Mouse (Mus musculus) limb, embryonic 14.5 days (tissue): ENCODE measurements around the gene Ddah1. TPM values are rescaled to one million over a fixed set of nuclear protein-coding genes. Genes with fewer than 3 reads are reported as not detected.

Source experiments
- ATAC-seq: fragments of 200-750 bp; cut with Nextera tagmentation; 2 replicates; pipeline ENCODE4 v1.8.0; 2017; ENCODE audit warnings: low read depth, moderate number of reproducible peaks, moderate TSS enrichment; ENCODE audit not compliant: low FRiP score
- DNase-seq: peaks from one replicate; pipeline ENCODE4 v3.0.0-alpha.2; 2015; ENCODE audit warnings: low spot score
- H3K27ac ChIP-seq: fragments of 300-500 bp; sonication (generic); replicated peaks from 2 replicates; pipeline ENCODE4 v1.5.1; 2014; ENCODE audit warnings: low read depth, mild to moderate bottlenecking, low read length, moderate library complexity, mixed read lengths
- H3K27me3 ChIP-seq: fragments of 300-500 bp; sonication (generic); 2 replicates; pipeline ENCODE4 v1.6.1; 2014; ENCODE audit warnings: low read length, mixed read lengths; ENCODE audit not compliant: control insufficient read depth, insufficient read depth
- H3K36me3 ChIP-seq: fragments of 300-500 bp; sonication (generic); 2 replicates; pipeline ENCODE4 v1.6.1; 2014; ENCODE audit warnings: mild to moderate bottlenecking, low read length, moderate library complexity, mixed read lengths; ENCODE audit not compliant: control insufficient read depth, insufficient read depth
- H3K4me1 ChIP-seq: fragments of 300-500 bp; sonication (generic); 2 replicates; pipeline ENCODE4 v1.6.1; 2014; ENCODE audit warnings: antibody characterized with exemption, low read length, mixed read lengths; ENCODE audit not compliant: control insufficient read depth, insufficient read depth
- H3K4me2 ChIP-seq: fragments of 300-500 bp; sonication (generic); replicated peaks from 2 replicates; pipeline ENCODE4 v1.6.1; 2014; ENCODE audit warnings: low read depth, mild to moderate bottlenecking, low read length, moderate library complexity; ENCODE audit not compliant: severe bottlenecking
- H3K4me3 ChIP-seq: fragments of 300-500 bp; sonication (generic); replicated peaks from 2 replicates; pipeline ENCODE4 v1.5.1; 2014; ENCODE audit warnings: low read length
- H3K9ac ChIP-seq: fragments of 300-500 bp; sonication (generic); 2 replicates; pipeline ENCODE4 v1.6.1; 2014; ENCODE audit warnings: mild to moderate bottlenecking, low read depth, low read length, moderate library complexity; ENCODE audit not compliant: severe bottlenecking
- H3K9me3 ChIP-seq: fragments of 300-500 bp; sonication (generic); 2 replicates; pipeline ENCODE4 v1.6.1; 2016; ENCODE audit warnings: low read length; ENCODE audit not compliant: control insufficient read depth
- POLR2A ChIP-seq: fragments of 200-500 bp; IDR thresholded peaks from 2 replicates; pipeline ENCODE4 v1.8.0; 2012; ENCODE audit warnings: inconsistent platforms, mild to moderate bottlenecking, moderate library complexity, borderline replicate concordance; ENCODE audit not compliant: insufficient read depth, insufficient read length; ENCODE audit errors: extremely low read depth
- WGBS: fragments of 180-500 bp; shearing (Covaris S2); extraction: QIAGEN DNeasy Blood & Tissue Kit; methylation state at CpG from one replicate; pipeline ENCODE4 v1.1.7; 2014; 5-methylcytosine and 5-hydroxymethylcytosine counted together
- polyA plus RNA-seq, 2 experiments: library from polyadenylated mRNA; depleted of rRNA in 1 of 2; stranded (reverse) in 1 of 2; unstranded in 1 of 2; fragments of >200 nt; fragmentation: Nextera tagmentation in 1 of 2; extraction: Ambion mirVana in 1 of 2; gene quantifications; 2 replicates each; pipeline versions ENCODE4 v1.2.1 to v1.2.3; 2012 to 2014

Ddah1 gene
- polyA plus RNA-seq, 2 experiments, result 32.2 to 48.2 TPM

- Histone ChIP-seq H3K9me3 (no peaks in the 10 kb centered on the region), H3K27me3 (no peaks in the 10 kb centered on the region), H3K4me2 (no peak overlapping the region), H3K36me3 (no peaks in the 10 kb centered on the region), H3K27ac (no peak overlapping the region), H3K9ac (no peak overlapping the region), H3K4me3 (no peak overlapping the region), H3K4me1 (0 out of 2 replicates have a peak, but pooled peaks cover 2% of the 10 kb centered on the region)
- DNase-seq, result no peak
- no peak for TF ChIP-seq POLR2A
- ATAC-seq, result no peak
- WGBS, result 36% methylated on average over 9 of the region's 9 CpGs
Measured at GRCm38 (mm10) chr3:145743050-145743449, 15.4 kb upstream of the Ddah1 start.

- no peak overlapping the region for H3K4me3 ChIP-seq
- no peaks in the 10 kb centered on the region for H3K36me3 ChIP-seq
- no peak for TF ChIP-seq POLR2A
- 0 out of 2 replicates have a peak, but pooled peaks cover 2% of the 10 kb centered on the region for H3K4me1 ChIP-seq
- WGBS, result 43% methylated on average over 9 of the region's 9 CpGs
- H3K9me3 ChIP-seq, result no peaks in the 10 kb centered on the region
- DNase-seq (no peak), ATAC-seq (no peak)
- no peak overlapping the region for H3K9ac ChIP-seq
- H3K4me2 ChIP-seq, result no peak overlapping the region
- no peaks in the 10 kb centered on the region for H3K27me3 ChIP-seq
- H3K27ac ChIP-seq, result no peak overlapping the region
Measured at GRCm38 (mm10) chr3:145743476-145744027, 14.9 kb upstream of the Ddah1 start.

- no peaks in the 10 kb centered on the region for H3K4me1 ChIP-seq
- H3K4me3 ChIP-seq, result no peak overlapping the region
- no peaks in the 10 kb centered on the region for H3K36me3 ChIP-seq
- no peaks in the 10 kb centered on the region for H3K27me3 ChIP-seq
- H3K9ac ChIP-seq, result no peak overlapping the region
- TF ChIP-seq POLR2A, result no peak
- no peak overlapping the region for H3K4me2 ChIP-seq
- no peak for DNase-seq
- 76% methylated on average over 1 of the region's 1 CpGs for WGBS
- no peak for ATAC-seq
- no peaks in the 10 kb centered on the region for H3K9me3 ChIP-seq
- H3K27ac ChIP-seq, result no peak overlapping the region
Measured at GRCm38 (mm10) chr3:145748626-145749025, 9.8 kb upstream of the Ddah1 start.

- H3K4me3 ChIP-seq, result no peak overlapping the region
Measured at GRCm38 (mm10) chr3:145756457-145756856, 2.0 kb upstream of the Ddah1 start.

GRCm38 (mm10) chr3:145757177-145757576 lies 1.3 kb upstream of the Ddah1 start:
- no peaks in the 10 kb centered on the region for H3K36me3 ChIP-seq
- DNase-seq, result no peak
- H3K4me2 ChIP-seq, result no peak overlapping the region
- H3K9me3 ChIP-seq, result no peaks in the 10 kb centered on the region
- ATAC-seq, result no peak
- WGBS, result 65% methylated on average over 8 of the region's 8 CpGs
- H3K27me3 ChIP-seq, result peaks cover 24% of the 10 kb centered on the region
- no peak overlapping the region for H3K4me3 ChIP-seq
- H3K4me1 ChIP-seq, result peaks cover 14% of the 10 kb centered on the region
- no peak for TF ChIP-seq POLR2A
- H3K27ac ChIP-seq, result no peak overlapping the region
- H3K9ac ChIP-seq, result no peak overlapping the region

More at GRCm38 (mm10) chr3:145756457-145756856, 2.0 kb upstream of the Ddah1 start:
- Histone ChIP-seq H3K4me1 (peaks cover 13% of the 10 kb centered on the region), H3K27ac (no peak overlapping the region), H3K9me3 (no peaks in the 10 kb centered on the region), H3K4me2 (no peak overlapping the region), H3K9ac (no peak overlapping the region), H3K27me3 (peaks cover 24% of the 10 kb centered on the region), H3K36me3 (no peaks in the 10 kb centered on the region)
- 87% methylated on average over 8 of the region's 8 CpGs for WGBS
- DNase-seq (no peak), ATAC-seq (no peak)
- no peak for TF ChIP-seq POLR2A
